9 mouse cellular contexts compared by ENCODE assay signal in genomic region chr3:9340344-9340743, GRCm38 (mm10).
A peak's percentile ranks its signal among the peaks of the same experiment; 100 is the strongest.
DNase-seq lines count a peak whose midpoint lies in the region; ATAC-seq lines count a peak whose summit lies in the region.
"Had no signal": no experiment of that assay in that cellular context is flagged by ENCODE, and none has a peak within 500 bp of the region (broad histone marks: within the 10 kb centered on the region; RNA-seq: fewer than 3 reads in every experiment).

No protein-coding gene starts in this region.

- H3K9me3 ChIP-seq in kidney, embryonic 15.5 days (replicated peaks) = no peaks in the 10 kb centered on the region
- H3K9me3 ChIP-seq in embryonic facial prominence, embryonic 15.5 days (replicated peaks) = no peaks in the 10 kb centered on the region
- no peaks in the 10 kb centered on the region for H3K9me3 ChIP-seq in intestine, embryonic 14.5 days (ENCODE audit: control insufficient read depth, low read length)
- no peaks in the 10 kb centered on the region for H3K9me3 ChIP-seq in neural tube, embryonic 12.5 days
- H3K9me3 ChIP-seq: G1E had no signal

- peak overlapping the region; percentile 37 for H3K4me3 ChIP-seq in kidney, embryonic 15.5 days (replicated peaks)
- H3K4me3 ChIP-seq in embryonic facial prominence, embryonic 15.5 days (replicated peaks) = peak overlapping the region; percentile 31
- peak overlapping the region; percentile 36 for H3K4me3 ChIP-seq in intestine, embryonic 14.5 days (ENCODE audit: low read depth, low read length)
- H3K4me3 ChIP-seq in neural tube, embryonic 12.5 days = no peak overlapping the region; the same call in 1 of the 2 replicates

- 0 out of 2 replicates have a peak, but pooled peaks have one; percentile 44 for ATAC-seq in kidney, embryonic 15.5 days (replicated peaks; ENCODE audit: low FRiP score)
- no peak for ATAC-seq in embryonic facial prominence, embryonic 15.5 days (ENCODE audit: insufficient number of reproducible peaks, low FRiP score, low TSS enrichment, low read depth)
- no peak for ATAC-seq in intestine, embryonic 14.5 days (replicated peaks; ENCODE audit: low FRiP score, low TSS enrichment, low read depth)
- ATAC-seq in neural tube, embryonic 12.5 days (ENCODE audit: low FRiP score, low read depth) = 0 out of 2 replicates have a peak, but pooled peaks have one; percentile 46

- H3K36me3 ChIP-seq in kidney, embryonic 15.5 days = no peaks in the 10 kb centered on the region
- no peaks in the 10 kb centered on the region for H3K36me3 ChIP-seq in embryonic facial prominence, embryonic 15.5 days
- no peaks in the 10 kb centered on the region for H3K36me3 ChIP-seq in intestine, embryonic 14.5 days (ENCODE audit: control insufficient read depth, insufficient read depth, low read length)
- H3K36me3 ChIP-seq in neural tube, embryonic 12.5 days = no peaks in the 10 kb centered on the region
- H3K36me3 ChIP-seq: G1E had no signal

- no peak overlapping the region for H3K9ac ChIP-seq in kidney, embryonic 15.5 days
- no peak overlapping the region for H3K9ac ChIP-seq in embryonic facial prominence, embryonic 15.5 days
- 0 out of 2 replicates have a peak overlapping the region, but pooled peaks have one; percentile 16 for H3K9ac ChIP-seq in intestine, embryonic 14.5 days (ENCODE audit: low read length)
- no peak overlapping the region for H3K9ac ChIP-seq in neural tube, embryonic 12.5 days

- H3K27ac ChIP-seq in kidney, embryonic 15.5 days = peak overlapping the region; percentile 52; the same call in 1 of the 2 replicates
- H3K27ac ChIP-seq in embryonic facial prominence, embryonic 15.5 days (replicated peaks) = no peak overlapping the region
- H3K27ac ChIP-seq in intestine, embryonic 14.5 days (ENCODE audit: low read depth) = no peak overlapping the region
- no peak overlapping the region for H3K27ac ChIP-seq in neural tube, embryonic 12.5 days

- DNase-seq in kidney, adult 11 months = no peak
- no peak for DNase-seq in intestine, embryonic 14.5 days (ENCODE audit: low spot score)
- no peak for DNase-seq in adrenal gland, adult 2 months
- no peak for DNase-seq in ovary, postnatal 14 days (ENCODE audit: low spot score)
- DNase-seq in embryo, embryonic 11 days = no peak

- H3K4me2 ChIP-seq in kidney, embryonic 15.5 days = peak overlapping the region; percentile 71
- H3K4me2 ChIP-seq in embryonic facial prominence, embryonic 15.5 days (replicated peaks) = peak overlapping the region; percentile 62
- peak overlapping the region; percentile 75 for H3K4me2 ChIP-seq in intestine, embryonic 14.5 days (ENCODE audit: low read length)
- peak overlapping the region; percentile 64 for H3K4me2 ChIP-seq in neural tube, embryonic 12.5 days (replicated peaks)

- WGBS in kidney, embryonic 15.5 days = 23% methylated on average over 4 of the region's 4 CpGs
- WGBS in embryonic facial prominence, embryonic 15.5 days = 20% methylated on average over 4 of the region's 4 CpGs
- 27% methylated on average over 4 of the region's 4 CpGs for WGBS in intestine, embryonic 14.5 days
- WGBS in neural tube, embryonic 12.5 days = 37% methylated on average over 4 of the region's 4 CpGs

- peaks cover 7% of the 10 kb centered on the region; the same call in 1 of the 2 replicates for H3K27me3 ChIP-seq in kidney, embryonic 15.5 days
- peaks cover 2% of the 10 kb centered on the region for H3K27me3 ChIP-seq in embryonic facial prominence, embryonic 15.5 days
- H3K27me3 ChIP-seq in intestine, embryonic 14.5 days (replicated peaks; ENCODE audit: control insufficient read depth, insufficient read depth, low read length) = peaks cover 11% of the 10 kb centered on the region; the same call in 1 of the 2 replicates
- no peaks in the 10 kb centered on the region for H3K27me3 ChIP-seq in neural tube, embryonic 12.5 days (replicated peaks)

- peaks cover 17% of the 10 kb centered on the region for H3K4me1 ChIP-seq in kidney, embryonic 15.5 days
- H3K4me1 ChIP-seq in embryonic facial prominence, embryonic 15.5 days = peaks cover 5% of the 10 kb centered on the region
- peaks cover 11% of the 10 kb centered on the region; the same call in 1 of the 2 replicates for H3K4me1 ChIP-seq in intestine, embryonic 14.5 days (replicated peaks; ENCODE audit: control insufficient read depth, insufficient read depth, low read length)
- peaks cover 7% of the 10 kb centered on the region; the same call in 1 of the 2 replicates for H3K4me1 ChIP-seq in neural tube, embryonic 12.5 days

Comparison
In these comparisons a context has a peak if more than half of its experiments do, and no peak if none do; other contexts are left out.
1. ATAC-seq: peak in kidney, embryonic 15.5 days (single experiment) and neural tube, embryonic 12.5 days (single experiment); none in embryonic facial prominence, embryonic 15.5 days (single experiment) and intestine, embryonic 14.5 days (single experiment).
2. Peak in every context shown above with its lines, with median percentiles within 50 percentile points of each other: H3K4me2 ChIP-seq.